Mouse (Mus musculus): Measurements from ENCODE around the gene Six4.

DNA sequence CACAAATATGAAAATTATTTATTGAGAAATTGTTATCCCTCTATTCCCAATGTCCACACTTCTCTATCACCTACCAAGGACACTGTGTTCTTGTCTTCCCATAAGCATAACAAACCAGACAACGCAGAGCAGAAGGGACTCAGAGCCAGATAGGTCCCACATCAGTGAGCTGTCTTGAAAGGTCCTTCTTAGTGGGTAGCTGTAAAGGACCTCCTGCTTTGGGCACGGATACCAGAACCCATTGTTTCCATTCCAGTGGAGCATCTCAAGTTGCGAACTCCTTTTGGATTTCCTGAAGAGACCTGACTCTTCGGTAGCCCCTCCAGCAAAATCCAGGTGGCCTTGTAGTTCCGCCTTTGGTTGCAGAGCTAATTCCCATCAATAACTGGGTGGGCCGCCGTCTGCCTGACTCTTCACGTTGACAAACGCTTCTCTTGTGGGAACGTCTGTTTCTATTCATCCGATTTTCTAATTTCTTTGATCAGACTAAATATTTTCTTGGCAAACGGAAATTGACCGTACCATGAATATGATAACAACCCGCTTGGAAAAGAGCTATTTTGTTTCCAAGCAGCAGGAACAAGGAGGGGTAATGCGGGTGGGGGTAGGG lies 58.6 kb downstream of the Six4 start:
- no peak for TF ChIP-seq CTCF (IDR thresholded peaks at IDR 0.05; ENCODE audit: extremely low read depth, insufficient read length, insufficient replicate concordance, low read depth, low read length)
- no peak for TF ChIP-seq POLR2A (IDR thresholded peaks at IDR 0.05; ENCODE audit: low read depth, low read length)

Measured in small intestine, adult 2 months (tissue).